Mouse (Mus musculus): Measurements from ENCODE around the gene Akna. TPM values are rescaled to one million over a fixed set of nuclear protein-coding genes. Genes with fewer than 3 reads are reported as not detected.

The Akna gene
- polyA plus RNA-seq, 1 experiment from 2014 or later: 4.6 TPM

- 0 out of 2 replicates have a peak overlapping the region, but pooled peaks have one; percentile 39 for H3K9ac ChIP-seq (ENCODE audit: low read depth, low read length)
- 16% methylated on average over 9 of the region's 9 CpGs for WGBS
- H3K36me3 ChIP-seq (ENCODE audit: control insufficient read depth, insufficient read depth, low read length): no peaks in the 10 kb centered on the region
These were observed 14.3 kb upstream of the Akna start for GRCm38 (mm10) chr4:63417318-63417957.

GRCm38 (mm10) chr4:63414951-63415350 is 11.8 kb upstream of the Akna start:
- H3K4me1 ChIP-seq (ENCODE audit: control insufficient read depth, insufficient read depth, low read depth, low read length): peaks cover 8% of the 10 kb centered on the region
- no peak overlapping the region for H3K4me2 ChIP-seq (ENCODE audit: low read length)
- no peaks in the 10 kb centered on the region for H3K27me3 ChIP-seq (replicated peaks; ENCODE audit: control insufficient read depth, insufficient read depth, low read length)
- no peak for ATAC-seq
- 83% methylated on average over 5 of the region's 5 CpGs for WGBS
- H3K27ac ChIP-seq (ENCODE audit: low read depth, low read length): no peak overlapping the region
- H3K36me3 ChIP-seq (ENCODE audit: control insufficient read depth, insufficient read depth, low read length): no peaks in the 10 kb centered on the region
- no peak overlapping the region for H3K4me3 ChIP-seq (ENCODE audit: low read length)
- no peaks in the 10 kb centered on the region for H3K9me3 ChIP-seq (ENCODE audit: control insufficient read depth, low read length)
- no peak overlapping the region for H3K9ac ChIP-seq (ENCODE audit: low read depth, low read length)

More at GRCm38 (mm10) chr4:63417318-63417957, 14.3 kb upstream of the Akna start:
- peak; percentile 83 for ATAC-seq
- Histone ChIP-seq H3K27ac (ENCODE audit: low read depth, low read length) (no peak overlapping the region), H3K4me1 (ENCODE audit: control insufficient read depth, insufficient read depth, low read depth, low read length) (peaks cover 2% of the 10 kb centered on the region; the same call in 1 of the 2 replicates), H3K4me2 (ENCODE audit: low read length) (no peak overlapping the region), H3K4me3 (ENCODE audit: low read length) (no peak overlapping the region), H3K27me3 (replicated peaks; ENCODE audit: control insufficient read depth, insufficient read depth, low read length) (no peaks in the 10 kb centered on the region), H3K9me3 (ENCODE audit: control insufficient read depth, low read length) (no peaks in the 10 kb centered on the region)

- 73% methylated on average over 5 of the region's 5 CpGs for WGBS
- Histone ChIP-seq H3K27ac (ENCODE audit: low read depth, low read length) (no peak overlapping the region), H3K36me3 (ENCODE audit: control insufficient read depth, insufficient read depth, low read length) (no peaks in the 10 kb centered on the region), H3K9ac (ENCODE audit: low read depth, low read length) (no peak overlapping the region), H3K9me3 (ENCODE audit: control insufficient read depth, low read length) (no peaks in the 10 kb centered on the region), H3K27me3 (replicated peaks; ENCODE audit: control insufficient read depth, insufficient read depth, low read length) (no peaks in the 10 kb centered on the region), H3K4me2 (ENCODE audit: low read length) (no peak overlapping the region; the same call in none of the 2 replicates), H3K4me1 (ENCODE audit: control insufficient read depth, insufficient read depth, low read depth, low read length) (peaks cover 27% of the 10 kb centered on the region), H3K4me3 (ENCODE audit: low read length) (no peak overlapping the region)
- no peak for ATAC-seq
These were observed 8.1 kb upstream of the Akna start for GRCm38 (mm10) chr4:63411222-63411621.

- ATAC-seq: peak; percentile 92
- H3K9ac ChIP-seq (ENCODE audit: low read depth, low read length): peak overlapping the region; percentile 70
- no peaks in the 10 kb centered on the region for H3K36me3 ChIP-seq (ENCODE audit: control insufficient read depth, insufficient read depth, low read length)
- WGBS: 0% methylated on average over 19 of the region's 19 CpGs
- peak overlapping the region; percentile 71; the same call in 1 of the 2 replicates for H3K27ac ChIP-seq (ENCODE audit: low read depth, low read length)
- H3K4me1 ChIP-seq (ENCODE audit: control insufficient read depth, insufficient read depth, low read depth, low read length): peaks cover 27% of the 10 kb centered on the region
- no peaks in the 10 kb centered on the region for H3K27me3 ChIP-seq (replicated peaks; ENCODE audit: control insufficient read depth, insufficient read depth, low read length)
- no peaks in the 10 kb centered on the region for H3K9me3 ChIP-seq (ENCODE audit: control insufficient read depth, low read length)
- peak overlapping the region; percentile 77 for H3K4me3 ChIP-seq (ENCODE audit: low read length)
- peak overlapping the region; percentile 99 for H3K4me2 ChIP-seq (ENCODE audit: low read length)
These were observed 7.4 kb upstream of the Akna start for GRCm38 (mm10) chr4:63410583-63410934.

- Histone ChIP-seq H3K27ac (ENCODE audit: low read depth, low read length) (peak overlapping the region; percentile 71), H3K36me3 (ENCODE audit: control insufficient read depth, insufficient read depth, low read length) (no peaks in the 10 kb centered on the region), H3K27me3 (replicated peaks; ENCODE audit: control insufficient read depth, insufficient read depth, low read length) (no peaks in the 10 kb centered on the region), H3K9ac (ENCODE audit: low read depth, low read length) (peak overlapping the region; percentile 70), H3K9me3 (ENCODE audit: control insufficient read depth, low read length) (no peaks in the 10 kb centered on the region), H3K4me1 (ENCODE audit: control insufficient read depth, insufficient read depth, low read depth, low read length) (peaks cover 29% of the 10 kb centered on the region), H3K4me3 (ENCODE audit: low read length) (peak overlapping the region; percentile 77), H3K4me2 (ENCODE audit: low read length) (peak overlapping the region; percentile 99)
- WGBS: under 1% methylated on average over 30 of the region's 39 CpGs
- peak; percentile 74 for ATAC-seq
These were observed 6.9 kb upstream of the Akna start for GRCm38 (mm10) chr4:63409908-63410582.

- no peaks in the 10 kb centered on the region for H3K36me3 ChIP-seq (ENCODE audit: control insufficient read depth, insufficient read depth, low read length)
- peak overlapping the region; percentile 70 for H3K9ac ChIP-seq (ENCODE audit: low read depth, low read length)
- peak overlapping the region; percentile 99 for H3K4me2 ChIP-seq (ENCODE audit: low read length)
- peaks cover 35% of the 10 kb centered on the region for H3K4me1 ChIP-seq (ENCODE audit: control insufficient read depth, insufficient read depth, low read depth, low read length)
- H3K9me3 ChIP-seq (ENCODE audit: control insufficient read depth, low read length): no peaks in the 10 kb centered on the region
- under 1% methylated on average over 18 of the region's 18 CpGs for WGBS
- peak overlapping the region; percentile 66 for H3K27ac ChIP-seq (ENCODE audit: low read depth, low read length)
- no peaks in the 10 kb centered on the region for H3K27me3 ChIP-seq (replicated peaks; ENCODE audit: control insufficient read depth, insufficient read depth, low read length)
- no peak for ATAC-seq
- H3K4me3 ChIP-seq (ENCODE audit: low read length): peak overlapping the region; percentile 77
These were observed 6.3 kb upstream of the Akna start for GRCm38 (mm10) chr4:63409317-63409907.

GRCm38 (mm10) chr4:63408649-63409048 is 5.5 kb upstream of the Akna start:
- Histone ChIP-seq H3K27ac (ENCODE audit: low read depth, low read length) (peak overlapping the region; percentile 66), H3K9ac (ENCODE audit: low read depth, low read length) (peak overlapping the region; percentile 51), H3K36me3 (ENCODE audit: control insufficient read depth, insufficient read depth, low read length) (no peaks in the 10 kb centered on the region), H3K9me3 (ENCODE audit: control insufficient read depth, low read length) (no peaks in the 10 kb centered on the region), H3K4me3 (ENCODE audit: low read length) (peak overlapping the region; percentile 15), H3K4me2 (ENCODE audit: low read length) (peak overlapping the region; percentile 99), H3K27me3 (replicated peaks; ENCODE audit: control insufficient read depth, insufficient read depth, low read length) (no peaks in the 10 kb centered on the region), H3K4me1 (ENCODE audit: control insufficient read depth, insufficient read depth, low read depth, low read length) (peaks cover 42% of the 10 kb centered on the region)
- ATAC-seq: peak; percentile 62
- WGBS: 5% methylated on average over 8 of the region's 8 CpGs

GRCm38 (mm10) chr4:63408247-63408646 is 5.1 kb upstream of the Akna start:
- WGBS: 49% methylated on average over 7 of the region's 7 CpGs
- H3K4me2 ChIP-seq (ENCODE audit: low read length): peak overlapping the region; percentile 99
- H3K4me1 ChIP-seq (ENCODE audit: control insufficient read depth, insufficient read depth, low read depth, low read length): peaks cover 46% of the 10 kb centered on the region
- no peaks in the 10 kb centered on the region for H3K36me3 ChIP-seq (ENCODE audit: control insufficient read depth, insufficient read depth, low read length)
- H3K9ac ChIP-seq (ENCODE audit: low read depth, low read length): peak overlapping the region; percentile 51; the same call in 1 of the 2 replicates
- H3K27ac ChIP-seq (ENCODE audit: low read depth, low read length): peak overlapping the region; percentile 66
- peak; percentile 57 for ATAC-seq
- H3K27me3 ChIP-seq (replicated peaks; ENCODE audit: control insufficient read depth, insufficient read depth, low read length): no peaks in the 10 kb centered on the region
- no peaks in the 10 kb centered on the region for H3K9me3 ChIP-seq (ENCODE audit: control insufficient read depth, low read length)
- peak overlapping the region; percentile 15; the same call in 1 of the 2 replicates for H3K4me3 ChIP-seq (ENCODE audit: low read length)

GRCm38 (mm10) chr4:63405683-63406082 is 2.5 kb upstream of the Akna start:
- 62% methylated on average over 4 of the region's 4 CpGs for WGBS
- H3K9me3 ChIP-seq (ENCODE audit: control insufficient read depth, low read length): no peaks in the 10 kb centered on the region
- no peaks in the 10 kb centered on the region for H3K36me3 ChIP-seq (ENCODE audit: control insufficient read depth, insufficient read depth, low read length)
- H3K4me1 ChIP-seq (ENCODE audit: control insufficient read depth, insufficient read depth, low read depth, low read length): peaks cover 51% of the 10 kb centered on the region
- H3K27me3 ChIP-seq (replicated peaks; ENCODE audit: control insufficient read depth, insufficient read depth, low read length): no peaks in the 10 kb centered on the region
- no peak overlapping the region for H3K27ac ChIP-seq (ENCODE audit: low read depth, low read length)
- no peak for ATAC-seq
- H3K9ac ChIP-seq (ENCODE audit: low read depth, low read length): no peak overlapping the region
- H3K4me2 ChIP-seq (ENCODE audit: low read length): no peak overlapping the region
- no peak overlapping the region for H3K4me3 ChIP-seq (ENCODE audit: low read length)

Measured in hindbrain, embryonic 16.5 days (tissue).